Mouse (Mus musculus): ENCODE measurements around the gene Snx12.

DNA sequence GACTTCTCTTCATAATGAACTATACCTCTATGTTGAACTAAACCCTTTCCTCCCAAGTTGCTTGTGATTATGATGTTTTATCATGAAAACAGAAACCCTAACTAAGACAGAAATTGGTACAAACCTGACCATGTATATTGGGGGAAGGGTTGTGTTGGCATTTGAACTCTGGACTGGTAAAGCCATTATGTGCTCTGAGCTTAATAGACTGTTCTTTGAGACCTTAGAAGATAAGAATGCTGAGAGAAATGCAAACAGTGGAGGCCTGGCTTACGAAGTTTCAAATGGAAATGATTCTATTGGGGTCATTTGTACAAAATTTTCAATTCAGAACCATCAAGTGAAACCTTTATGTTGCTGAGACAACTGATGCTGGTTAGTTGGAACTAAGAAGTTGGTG is 34.7 kb downstream of the Snx12 start:
- no peak for TF ChIP-seq CTCF (conservative IDR thresholded peaks at IDR 0.05; ENCODE audit: insufficient read depth, insufficient read length, low read depth, low read length)
- no peak for TF ChIP-seq POLR2A (IDR thresholded peaks at IDR 0.05; ENCODE audit: low read depth, low read length)

Data from kidney, adult 2 months (tissue).